7 mouse cellular contexts compared by ENCODE assay signal in the genomic region with DNA sequence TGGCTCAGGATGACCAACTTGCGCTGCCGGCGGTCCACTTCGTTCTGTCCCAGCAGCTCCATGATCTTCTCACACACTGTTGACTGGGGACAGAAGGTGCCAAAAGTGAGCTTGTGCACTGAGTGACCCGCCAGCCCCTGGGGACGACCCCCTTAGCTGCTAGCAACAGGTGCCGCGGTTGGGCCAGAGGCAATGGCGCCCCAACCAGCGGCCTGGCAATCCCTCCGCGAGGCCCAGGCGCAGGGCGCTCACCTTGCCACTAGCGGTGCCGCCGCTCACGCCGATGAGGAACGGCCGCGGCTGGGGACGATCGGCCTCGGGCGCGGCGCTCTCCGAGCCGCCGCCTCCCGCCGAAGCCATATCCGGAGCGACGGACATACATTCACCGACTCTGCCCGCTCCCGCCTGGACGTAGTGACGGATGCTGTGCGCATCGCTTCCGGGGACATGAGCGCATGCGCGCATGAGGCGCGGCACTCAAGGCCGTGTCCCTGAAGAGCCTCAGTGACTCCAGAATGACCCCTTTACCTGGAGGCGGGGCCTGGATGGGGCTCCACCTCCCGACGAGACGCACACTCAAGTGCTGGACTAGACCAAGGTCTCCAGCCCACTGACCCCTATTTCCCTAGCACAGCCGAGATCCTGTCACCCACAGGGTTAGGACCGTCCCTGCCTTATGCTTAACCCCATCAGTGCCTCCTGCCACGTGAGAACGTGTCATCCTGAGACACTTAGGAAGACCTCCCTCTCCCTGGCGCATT. TPM values are rescaled to one million over a fixed set of nuclear protein-coding genes. Genes with fewer than 3 reads are reported as not detected.
DNase-seq lines count a peak whose midpoint lies in the region; ATAC-seq lines count a peak whose summit lies in the region.

Gene Uck1, minus strand, starts transcription at position 503 of the 761 bp plus-strand sequence.

- peak within 1 kb of the TSS; percentile 81 for H3K27ac ChIP-seq in intestine, embryonic 15.5 days
- H3K27ac ChIP-seq in midbrain, embryonic 10.5 days (replicated peaks) = peak within 1 kb of the TSS; percentile 91

- H3K9me3 ChIP-seq in intestine, embryonic 15.5 days = no peaks in the 10 kb centered on the region
- H3K9me3 ChIP-seq in midbrain, embryonic 10.5 days (replicated peaks) = no peaks in the 10 kb centered on the region

- peaks cover 20% of the 10 kb centered on the region for H3K36me3 ChIP-seq in intestine, embryonic 15.5 days
- peaks cover 38% of the 10 kb centered on the region for H3K36me3 ChIP-seq in midbrain, embryonic 10.5 days

- peak within 1 kb of the TSS; percentile 81 for H3K4me2 ChIP-seq in intestine, embryonic 15.5 days (replicated peaks)

- peak; percentile 95 to 98 for DNase-seq in adrenal gland, adult (ENCODE audit: inconsistent age in 2 of 2, low spot score in 1 of 2)
- peak; percentile 94 for DNase-seq in embryo, embryonic 10.5 days (ENCODE audit: low spot score)
- DNase-seq in gastrocnemius, postnatal 36 days = peak; percentile 83
- DNase-seq in left cerebral cortex, postnatal 25 days (ENCODE audit: low spot score in 2 of 2) = peak; percentile 91 to 95
- peak; percentile 89 for DNase-seq in midbrain, embryonic 10.5 days (ENCODE audit: low spot score)
- peak; percentile 82 for DNase-seq in right cerebral cortex, postnatal 4 days

- H3K9ac ChIP-seq in intestine, embryonic 15.5 days = peak within 1 kb of the TSS; percentile 87

- intact Hi-C loops in gastrocnemius, postnatal 36 days (cut with DNase I) = loop anchor here (2.0 kb wide), 1 partner anchor 23 kb away; no protein-coding TSS in a partner anchor
- intact Hi-C loops in left cerebral cortex, postnatal 25 days (cut with DNase I) = loop anchor here (1.0 kb wide), 1 partner anchor 28 kb away; the partner anchor contains the start of gene Swi5

- 1% methylated on average over 59 of the region's 59 CpGs for WGBS in intestine, embryonic 15.5 days
- under 1% methylated on average over 59 of the region's 59 CpGs for WGBS in midbrain, embryonic 10.5 days

- H3K4me1 ChIP-seq in intestine, embryonic 15.5 days (replicated peaks) = peaks cover 14% of the 10 kb centered on the region
- H3K4me1 ChIP-seq in midbrain, embryonic 10.5 days = peaks cover 19% of the 10 kb centered on the region

- H3K27me3 ChIP-seq in intestine, embryonic 15.5 days (replicated peaks) = no peaks in the 10 kb centered on the region
- no peaks in the 10 kb centered on the region for H3K27me3 ChIP-seq in midbrain, embryonic 10.5 days (ENCODE audit: low read depth, poor library complexity, severe bottlenecking)

- H3K4me3 ChIP-seq in intestine, embryonic 15.5 days (replicated peaks) = peak within 1 kb of the TSS; percentile 92
- peak within 1 kb of the TSS; percentile 96 for H3K4me3 ChIP-seq in midbrain, embryonic 10.5 days

- peak; percentile 96 for ATAC-seq in intestine, embryonic 15.5 days

RNA-seq across cellular contexts. Expression of gene Uck1, which starts in this region (rescaled TPM):
- total RNA-seq in gastrocnemius, postnatal 36 days (2021) = 10 to 100 TPM in 1 of 2 experiments, 1 to 10 TPM in 1; 8.1 to 11.6 TPM
- polyA plus RNA-seq in intestine, embryonic 15.5 days (2015; fragmentation: Nextera tagmentation; extraction: Ambion mirVana) = 64.7 and 69.0 TPM in 2 replicates
- 10 to 100 TPM; 51.6 to 55.8 TPM for total RNA-seq in left cerebral cortex, postnatal 25 days (2021)
- polyA plus RNA-seq in midbrain, embryonic 10.5 days (2016; fragmentation: Nextera tagmentation; extraction: Ambion mirVana) = 91.4 and 91.7 TPM in 2 replicates

Comparison
In these comparisons a context has a peak if more than half of its experiments do, and no peak if none do; other contexts are left out.
1. Peak in every context shown above with its lines: DNase-seq, ATAC-seq, H3K4me3 ChIP-seq and H3K27ac ChIP-seq.
2. RNA of gene Uck1 (total RNA-seq): 51.6 to 55.8 TPM in left cerebral cortex, postnatal 25 days; 8.1 to 11.6 TPM in gastrocnemius, postnatal 36 days; every median in the first group is over 4 times any median in the second.